Mouse (Mus musculus) erythroblast, adult 5-6 weeks (primary cell): Measurements from ENCODE around the gene Tmem125. TPM values are rescaled to one million over a fixed set of nuclear protein-coding genes. Genes with fewer than 3 reads are reported as not detected.

ENCODE experiments used
- ATAC-seq: replicated peaks from 2 replicates; pipeline ENCODE4 v1.8.0; 2016; ENCODE audit warnings: moderate number of reproducible peaks, mild to moderate bottlenecking, moderate TSS enrichment, inconsistent platforms; ENCODE audit not compliant: poor library complexity, low FRiP score, severe bottlenecking
- total RNA-seq, 2 experiments: library from RNA; stranded (forward) in 1 of 2; stranded (reverse) in 1 of 2; fragments of 150-400 nt in 1 of 2; fragments of 200-764, 138-1000 nt in 1 of 2; gene quantifications; 2 replicates each; pipeline versions ENCODE4 v1.2.3 to v1.2.4; 2015 to 2017; ENCODE audit warnings: low replicate concordance in 2 of 2

The Tmem125 gene
- total RNA-seq (2015; ENCODE audit: low replicate concordance), result not detected in 2 replicates
- not detected in 2 replicates for total RNA-seq (2017; ENCODE audit: low replicate concordance)

DNA sequence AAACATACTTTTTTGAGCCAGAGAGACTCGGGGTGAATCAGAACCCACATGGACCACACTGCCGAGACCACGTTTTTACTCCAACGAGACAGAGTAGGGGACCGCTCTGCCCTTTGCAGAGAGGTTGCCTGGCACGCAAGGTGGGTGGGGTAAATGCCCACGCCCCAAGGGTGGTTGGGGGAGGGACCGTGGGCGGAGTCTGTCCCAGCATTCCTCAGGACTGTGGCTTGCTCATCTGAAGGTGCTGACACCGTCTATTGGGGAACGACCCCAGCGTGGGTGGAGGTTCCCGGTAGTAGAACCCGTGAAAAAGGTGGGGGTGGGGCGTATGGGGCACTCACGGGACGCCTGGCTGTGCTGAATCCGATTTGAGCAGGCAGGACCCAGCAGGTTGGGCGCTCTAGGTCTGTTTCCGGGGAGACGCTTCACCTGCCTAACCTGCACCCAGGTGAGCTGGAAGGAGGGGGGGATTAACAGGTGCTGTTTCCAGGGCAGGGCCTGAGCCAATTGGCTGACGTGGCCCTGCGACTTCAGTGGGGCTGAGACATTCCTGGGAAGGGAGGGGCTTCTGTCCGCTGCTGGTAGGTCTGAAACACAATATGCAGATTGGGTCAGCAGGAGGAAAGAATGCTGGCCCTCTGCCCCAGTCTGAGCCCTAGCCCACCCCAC, at the start of gene Tmem125:
Gene Tmem125 (minus strand): TSS at position 453 of the 669 bp plus-strand sequence.
- no peak for ATAC-seq

GRCm38 (mm10) chr4:118589733-118590130, 45.9 kb upstream of the Tmem125 start:
- no peak for ATAC-seq

DNA sequence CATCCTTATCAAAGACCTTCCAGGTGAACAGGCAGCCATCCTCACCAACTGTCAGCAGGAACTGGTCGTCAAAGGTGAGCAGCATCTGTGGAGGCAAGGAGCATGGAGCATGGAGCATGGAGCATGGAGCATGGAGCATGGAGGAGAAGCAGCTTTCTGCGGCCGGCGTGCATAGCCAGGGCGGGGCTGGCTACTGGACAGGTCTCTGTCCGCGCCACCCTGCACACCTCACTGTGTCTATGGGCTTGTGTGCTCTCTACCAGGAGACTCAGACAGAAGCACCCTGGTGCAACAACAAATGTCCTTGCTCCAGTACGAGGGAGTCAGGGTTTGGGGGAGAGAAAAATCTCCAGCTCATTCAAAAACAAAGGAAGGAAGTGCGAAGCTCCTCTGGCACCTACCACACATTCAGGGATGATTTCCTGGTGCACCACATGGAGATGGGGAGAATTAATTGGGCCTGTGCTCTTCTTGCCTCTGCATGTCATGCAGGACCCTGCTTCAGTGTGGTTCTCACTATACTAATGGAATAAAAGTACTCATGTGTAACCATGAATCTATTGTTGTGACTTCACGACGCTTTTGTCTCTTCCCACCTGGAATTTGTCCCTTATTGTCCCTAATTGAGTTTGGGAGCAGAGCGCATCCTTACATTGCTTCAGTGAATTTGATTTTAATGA, 45.3 kb upstream of the Tmem125 start:
- ATAC-seq, result no peak

DNA sequence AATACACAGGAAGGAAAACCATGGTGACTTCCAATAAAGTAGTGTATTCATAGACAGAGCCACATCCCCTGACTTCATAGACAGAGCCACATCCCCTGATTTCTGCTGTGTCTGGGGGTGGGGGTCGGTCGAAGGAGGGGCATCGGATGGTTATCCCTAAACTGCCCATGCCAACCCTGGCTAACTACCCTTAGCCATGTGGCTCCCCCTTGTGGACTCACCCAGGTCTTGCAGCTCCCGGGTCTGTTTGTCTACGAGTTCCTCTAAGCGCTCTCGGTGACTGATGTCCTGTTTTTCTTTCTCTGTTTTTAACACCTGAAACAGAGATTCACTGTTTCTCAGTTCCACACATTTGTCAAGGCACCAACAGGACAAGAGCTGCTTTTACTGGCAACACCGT, 38.8 kb upstream of the Tmem125 start:
- ATAC-seq, result no peak

DNA sequence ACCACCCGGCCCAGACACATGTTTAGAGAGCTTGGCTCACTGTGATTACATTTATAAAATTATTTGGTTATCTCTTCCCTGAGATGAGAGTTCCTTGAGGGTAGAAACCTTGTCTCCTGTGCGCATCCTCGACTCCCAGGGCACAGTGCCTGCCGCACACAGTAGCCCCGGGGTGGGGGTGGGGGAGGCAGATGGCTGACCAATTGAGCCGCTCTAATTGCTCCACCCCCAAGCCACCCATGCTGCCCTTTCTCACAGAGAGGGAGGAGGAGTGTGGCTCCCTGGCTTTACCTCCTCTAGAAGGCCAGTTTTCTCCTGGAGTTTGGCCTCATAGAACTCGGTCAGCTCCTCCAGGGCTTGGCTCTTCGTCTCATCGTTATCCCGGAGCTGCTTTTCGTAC, 37.7 kb upstream of the Tmem125 start:
- no peak for ATAC-seq

DNA sequence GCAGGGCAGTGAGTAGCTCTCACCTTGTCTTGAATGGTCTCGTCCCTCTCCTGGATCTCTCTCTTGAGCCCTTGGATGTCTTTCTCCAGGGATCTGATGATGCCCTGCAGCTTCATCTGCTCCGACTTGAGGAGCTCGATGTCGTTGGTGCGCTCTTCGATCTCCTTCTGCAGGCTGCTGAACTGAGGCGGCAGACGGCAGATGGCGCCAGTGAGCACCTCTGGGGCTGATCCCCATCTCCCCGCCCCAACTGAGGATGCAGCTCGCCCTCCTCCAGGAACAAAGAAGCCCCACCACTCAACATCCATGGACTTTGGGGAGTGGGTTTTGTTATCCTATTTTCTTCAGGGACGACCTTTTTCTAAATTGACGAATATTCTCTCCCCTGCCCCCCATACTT, 35.5 kb upstream of the Tmem125 start:
- no peak for ATAC-seq

DNA sequence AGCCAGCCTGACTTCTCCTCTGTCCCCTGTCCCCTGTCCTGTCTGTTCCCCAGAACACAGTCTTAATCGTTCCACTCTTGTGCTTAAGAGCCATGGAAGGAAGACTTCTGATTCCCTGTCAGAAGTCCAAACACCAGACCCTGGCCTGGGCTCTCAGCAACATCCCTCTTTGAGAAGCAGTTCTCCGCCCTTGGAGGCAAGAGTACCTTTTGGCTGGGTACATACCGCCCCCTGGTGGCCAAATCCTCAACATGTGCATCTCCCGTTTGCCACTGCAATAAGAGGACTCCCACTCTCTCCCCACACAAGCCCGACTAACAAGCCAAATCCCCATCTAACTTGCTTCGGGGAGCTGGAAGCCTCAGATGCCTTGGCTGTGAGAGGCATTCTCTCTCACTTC, 32.3 kb upstream of the Tmem125 start:
- peak; percentile 84 for ATAC-seq

DNA sequence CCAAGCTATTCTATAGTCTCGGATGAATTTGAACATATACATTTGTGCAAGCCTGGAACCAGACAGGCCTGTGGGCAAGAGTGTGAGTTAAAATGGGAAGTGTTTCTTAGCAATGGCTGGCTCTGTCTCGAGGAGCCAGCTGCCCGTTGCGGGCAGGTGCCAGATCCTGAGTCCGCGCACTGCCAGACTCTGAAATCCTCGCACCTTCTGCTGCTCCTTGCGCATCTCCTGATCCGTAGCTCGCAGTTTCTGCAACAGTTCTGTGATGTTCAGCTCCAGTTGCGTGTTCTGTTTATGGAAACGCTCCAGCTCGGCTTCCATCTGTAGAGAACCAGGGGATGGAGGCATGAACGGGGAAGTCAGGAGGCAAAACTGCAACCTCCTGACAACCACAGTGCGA, 27.6 kb upstream of the Tmem125 start:
- ATAC-seq, result no peak

DNA sequence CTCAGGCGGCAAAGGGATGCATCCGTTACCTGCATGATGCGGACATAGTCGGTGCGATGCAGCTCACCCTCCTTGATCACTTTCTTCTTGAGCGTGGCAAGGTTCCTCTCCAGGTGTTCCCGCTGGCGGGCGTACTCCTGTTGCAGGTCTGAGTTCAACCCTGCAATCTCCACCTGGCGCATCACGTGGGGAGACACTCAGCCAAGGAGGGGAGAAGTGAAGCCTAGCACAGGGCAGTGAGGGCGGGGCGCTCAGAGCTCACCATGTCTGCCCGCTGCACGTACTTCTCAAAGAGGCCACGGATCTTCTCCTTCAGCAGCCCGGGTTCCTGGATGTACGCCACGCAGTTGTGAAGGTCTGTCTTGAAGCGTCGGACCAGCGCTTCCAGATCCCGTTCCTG, 25.5 kb upstream of the Tmem125 start:
- ATAC-seq, result no peak

DNA sequence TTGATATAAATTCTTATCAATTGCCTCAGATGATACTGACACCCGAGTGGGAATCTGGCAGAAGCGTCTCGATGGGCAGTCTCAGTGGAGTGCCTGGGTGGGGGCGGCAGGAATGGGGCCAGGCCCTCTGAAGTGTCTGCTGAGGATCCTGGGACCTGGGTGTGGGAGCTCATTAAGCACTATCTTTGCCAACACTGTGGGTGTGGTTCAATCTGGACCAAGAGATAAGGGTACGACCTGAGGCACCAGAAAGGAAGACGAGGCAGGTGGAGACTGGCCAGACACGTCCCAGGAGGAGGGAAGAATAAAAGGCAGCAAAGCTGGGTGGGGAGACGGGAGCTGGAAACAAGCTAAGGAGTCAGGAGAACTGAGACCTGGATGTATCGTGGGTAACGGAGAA, 24.9 kb upstream of the Tmem125 start:
- ATAC-seq, result peak; percentile 90

GRCm38 (mm10) chr4:118566161-118566676, 22.4 kb upstream of the Tmem125 start:
- peak; percentile 53; the same call in 1 of the 2 replicates for ATAC-seq

DNA sequence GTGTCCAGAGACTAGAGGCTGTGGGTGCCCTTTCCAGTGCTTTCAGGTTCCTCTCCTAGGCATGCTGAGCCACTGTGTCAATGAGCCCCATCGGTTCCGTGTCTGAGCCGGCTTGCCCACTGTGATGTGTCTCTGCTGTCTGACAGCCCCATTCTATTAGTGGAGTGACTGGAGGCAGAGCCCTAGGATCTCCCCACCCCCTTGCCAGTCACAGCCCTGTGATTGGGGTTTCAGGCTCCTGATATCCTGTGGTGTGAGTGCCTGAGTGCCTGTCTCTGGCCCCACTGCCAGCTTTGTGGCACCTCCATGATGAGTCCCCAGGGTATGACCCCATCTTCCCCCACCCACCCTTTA, 21.1 kb upstream of the Tmem125 start:
- ATAC-seq, result no peak

DNA sequence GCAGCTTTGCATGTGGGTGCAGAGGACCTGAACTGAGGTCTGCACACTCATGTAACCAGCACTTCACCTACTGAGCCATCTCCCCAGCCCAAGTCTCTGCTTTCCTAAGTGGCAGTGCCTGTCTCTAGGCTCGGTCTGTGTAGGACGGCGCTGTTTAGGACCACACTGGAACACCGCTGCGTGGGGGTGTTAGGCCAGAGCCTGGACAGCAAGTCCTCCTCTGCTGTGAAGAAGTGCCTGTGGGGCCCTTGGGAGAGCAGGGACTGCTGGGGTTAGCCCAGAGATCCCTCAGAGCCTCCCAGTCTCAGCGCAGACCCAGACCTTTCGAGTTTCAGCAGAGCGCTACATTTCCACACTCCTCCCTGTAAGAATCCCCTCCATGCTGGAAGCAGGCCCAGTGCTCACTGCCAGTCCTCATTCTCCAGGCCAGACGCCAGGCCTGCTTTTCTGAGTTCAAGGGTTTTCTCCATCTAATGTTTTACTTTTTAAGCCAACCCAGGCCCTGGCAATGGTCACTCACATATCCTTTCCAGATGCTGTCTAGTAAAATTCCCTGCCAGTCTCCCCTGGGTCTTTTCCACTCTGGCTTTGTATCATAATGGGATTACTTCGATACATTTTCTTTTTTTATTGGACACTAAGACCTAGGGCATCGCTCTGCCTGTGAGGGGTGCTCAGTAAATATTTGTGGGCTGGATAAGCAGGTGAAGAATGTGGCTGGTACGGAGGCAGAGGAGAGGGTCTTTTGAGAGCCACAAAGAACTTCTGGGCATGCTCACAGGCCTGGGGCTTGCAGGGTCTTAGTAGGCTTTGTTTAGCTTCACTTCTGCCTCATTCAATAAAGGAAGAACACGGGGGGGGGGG, 20.4 kb upstream of the Tmem125 start:
- no peak for ATAC-seq

DNA sequence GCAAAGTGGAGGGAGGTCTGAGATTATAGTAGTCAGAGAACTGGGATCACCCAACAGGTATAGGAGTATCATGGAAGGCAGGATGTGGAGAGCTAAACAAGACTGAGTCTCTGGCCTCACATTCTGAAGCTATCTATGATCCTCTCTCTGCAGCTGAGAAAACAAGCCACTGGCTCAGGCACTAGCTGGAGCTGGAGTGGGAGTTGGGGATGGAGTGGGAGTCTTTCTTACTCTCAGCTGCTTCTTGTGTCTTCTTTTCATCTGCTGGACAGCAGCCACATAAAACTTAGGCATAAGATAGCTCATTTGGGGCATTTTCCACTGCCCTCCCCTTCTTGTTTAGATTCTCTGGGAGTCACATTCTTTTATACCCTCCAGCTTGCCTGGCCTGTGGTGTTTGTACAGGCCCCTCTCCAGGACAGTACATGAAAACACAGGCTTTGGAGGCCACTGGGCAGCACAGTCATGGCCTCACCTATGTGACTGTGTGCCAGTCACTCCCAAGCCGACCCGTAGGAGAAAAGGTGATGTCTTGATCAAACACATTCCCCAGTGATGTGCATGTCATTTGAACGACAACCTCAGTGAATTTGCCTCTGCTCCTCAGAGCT, 9.3 kb upstream of the Tmem125 start:
- ATAC-seq, result no peak

DNA sequence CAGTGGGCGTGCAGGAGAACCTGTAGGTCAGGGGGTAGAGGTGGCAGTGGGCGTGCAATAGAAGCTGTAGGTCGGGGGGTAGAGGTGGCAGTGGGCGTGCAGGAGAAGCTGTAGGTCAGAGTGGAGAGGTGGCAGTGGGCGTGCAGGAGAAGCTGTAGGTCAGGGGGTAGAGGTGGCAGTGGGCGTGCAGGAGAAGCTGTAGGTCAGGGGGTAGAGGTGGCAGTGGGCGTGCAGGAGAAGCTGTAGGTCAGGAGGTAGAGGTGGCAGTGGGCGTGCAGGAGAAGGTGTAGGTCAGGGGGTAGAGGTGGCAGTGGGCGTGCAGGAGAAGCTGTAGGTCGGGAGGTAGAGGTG, 4.3 kb upstream of the Tmem125 start:
- peak; percentile 83 for ATAC-seq

DNA sequence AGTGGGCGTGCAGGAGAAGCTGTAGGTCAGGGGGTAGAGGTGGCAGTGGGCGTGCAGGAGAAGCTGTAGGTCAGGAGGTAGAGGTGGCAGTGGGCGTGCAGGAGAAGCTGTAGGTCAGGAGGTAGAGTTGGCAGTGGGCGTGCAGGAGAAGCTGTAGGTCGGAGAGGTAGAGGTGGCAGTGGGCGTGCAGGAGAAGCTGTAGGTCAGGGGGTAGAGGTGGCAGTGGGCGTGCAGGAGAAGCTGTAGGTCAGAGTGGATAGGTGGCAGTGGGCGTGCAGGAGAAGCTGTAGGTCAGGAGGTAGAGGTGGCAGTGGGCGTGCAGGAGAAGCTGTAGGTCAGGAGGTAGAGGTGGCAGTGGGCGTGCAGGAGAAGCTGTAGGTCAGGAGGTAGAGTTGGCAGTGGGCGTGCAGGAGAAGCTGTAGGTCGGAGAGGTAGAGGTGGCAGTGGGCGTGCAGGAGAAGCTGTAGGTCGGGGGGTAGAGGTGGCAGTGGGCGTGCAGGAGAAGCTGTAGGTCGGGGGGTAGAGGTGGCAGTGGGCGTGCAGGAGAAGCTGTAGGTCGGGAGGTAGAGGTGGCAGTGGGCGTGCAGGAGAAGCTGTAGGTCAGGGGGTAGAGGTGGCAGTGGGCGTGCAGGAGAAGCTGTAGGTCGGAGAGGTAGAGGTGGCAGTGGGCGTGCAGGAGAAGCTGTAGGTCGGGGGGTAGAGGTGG, 3.7 kb upstream of the Tmem125 start:
- peak; percentile 83 for ATAC-seq

GRCm38 (mm10) chr4:118544441-118545127, 740 bp upstream of the Tmem125 start:
- ATAC-seq, result no peak

- ATAC-seq, result no peak
Observed at GRCm38 (mm10) chr4:118543158-118543530, 700 bp downstream of the Tmem125 start.

GRCm38 (mm10) chr4:118542510-118543157, 1.2 kb downstream of the Tmem125 start:
- ATAC-seq, result no peak
